Mouse (Mus musculus) ES-E14 (cell line): Measurements from ENCODE around the gene Pcgf1. TPM values are rescaled to one million over a fixed set of nuclear protein-coding genes. Genes with fewer than 3 reads are reported as not detected.

Experiments used
- DNase-seq: peaks from one replicate; pipeline ENCODE4 v3.0.0-alpha.2; 2013; ENCODE audit warnings: low read depth, low spot score
- H3K27ac ChIP-seq: 2 replicates; pipeline ENCODE4 v1.5.1; 2012; ENCODE audit warnings: low read depth, mild to moderate bottlenecking, low read length, moderate library complexity, mixed read lengths; ENCODE audit not compliant: poor library complexity, insufficient read depth, severe bottlenecking
- H3K36me3 ChIP-seq: 2 replicates; pipeline ENCODE4 v1.6.1; 2012; ENCODE audit warnings: mild to moderate bottlenecking, low read length, moderate library complexity, mixed read lengths; ENCODE audit not compliant: control insufficient read depth, poor library complexity, insufficient read depth, severe bottlenecking
- H3K4me1 ChIP-seq, 2 experiments: fragments of 150-350 bp in 1 of 2; sonication (generic) in 1 of 2; 2 replicates each; pipeline ENCODE4 v1.6.1; 2012; ENCODE audit warnings: low read length in 2 of 2, mild to moderate bottlenecking in 1 of 2, mixed read lengths in 1 of 2; ENCODE audit not compliant: control insufficient read depth in 2 of 2, insufficient read depth in 2 of 2, poor library complexity in 1 of 2
- H3K4me3 ChIP-seq, 2 experiments: fragments of 150-350 bp in 1 of 2; sonication (generic) in 1 of 2; 2 replicates each; pipeline ENCODE4 v1.5.1; 2012; ENCODE audit warnings: low read length in 2 of 2, low read depth in 1 of 2, mild to moderate bottlenecking in 1 of 2, mixed read lengths in 1 of 2; ENCODE audit not compliant: insufficient read depth in 1 of 2, poor library complexity in 1 of 2, severe bottlenecking in 1 of 2
- H3K9ac ChIP-seq: 2 replicates; pipeline ENCODE4 v1.6.1; 2012; ENCODE audit warnings: low read depth, mild to moderate bottlenecking, low read length, mixed read lengths; ENCODE audit not compliant: poor library complexity, insufficient read depth, severe bottlenecking
- H3K9me3 ChIP-seq: fragments of 150-350 bp; sonication (generic); 2 replicates; pipeline ENCODE4 v1.6.1; 2012; ENCODE audit warnings: low read depth, mild to moderate bottlenecking, low read length; ENCODE audit not compliant: control insufficient read depth, insufficient read depth
- CHD2 ChIP-seq: IDR thresholded peaks from 2 replicates; pipeline ENCODE4 v1.6.1; 2014; ENCODE audit warnings: mild to moderate bottlenecking, low read depth, low read length, inconsistent platforms
- HCFC1 ChIP-seq: IDR thresholded peaks from 2 replicates; pipeline ENCODE4 v1.6.1; 2012; ENCODE audit warnings: low read length, inconsistent platforms, borderline replicate concordance; ENCODE audit not compliant: insufficient read depth
- MAFK ChIP-seq: IDR thresholded peaks from 2 replicates; pipeline ENCODE4 v1.6.1; 2014; ENCODE audit warnings: mild to moderate bottlenecking, low read depth, low read length, inconsistent platforms; ENCODE audit not compliant: insufficient read depth
- ZC3H11A ChIP-seq: IDR thresholded peaks from 2 replicates; pipeline ENCODE4 v1.6.1; 2012; ENCODE audit warnings: low read depth, mild to moderate bottlenecking, inconsistent platforms, low read length, borderline replicate concordance
- ZNF384 ChIP-seq: IDR thresholded peaks from 2 replicates; pipeline ENCODE4 v1.6.1; 2012; ENCODE audit warnings: low read depth, low read length, inconsistent platforms
- in situ Hi-C, 2 experiments: fragments of 600-800 bp; cut with MboI; formaldehyde crosslinking; loops; one replicate each; pipeline ENCODE4 v1.15.1; 2025; ENCODE audit warnings: low sequenced_read_pairs in 2 of 2, inconsistent platforms in 1 of 2; ENCODE audit not compliant: unreplicated experiment in 2 of 2
- total RNA-seq: library from RNA; depleted of rRNA; stranded (reverse); fragments of 300-350 nt; gene quantifications from 2 replicates; pipeline ENCODE4 v1.2.3, GENCODE M21; 2012

Gene Pcgf1
- total RNA-seq, 1 experiment: 12.7 TPM

DNA sequence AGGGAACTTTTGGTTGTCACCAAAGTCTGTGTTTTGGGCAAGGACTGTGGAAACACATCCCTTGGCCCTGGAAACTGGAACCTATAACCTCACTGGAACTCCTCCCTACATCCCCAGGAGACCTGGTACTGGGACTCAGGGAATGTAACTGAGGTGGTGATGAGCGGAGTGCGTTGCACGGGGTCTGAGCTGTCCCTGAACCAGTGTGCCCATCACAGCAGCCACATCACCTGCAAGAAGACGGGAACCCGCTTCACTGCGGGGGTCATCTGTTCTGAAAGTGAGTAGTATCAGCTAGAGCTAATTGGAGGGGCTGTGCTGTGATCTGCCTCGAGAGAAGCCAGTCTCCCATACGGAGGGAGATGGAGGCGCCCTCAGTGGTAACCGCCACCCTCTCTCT lies 28.3 kb upstream of the Pcgf1 start:
- in situ Hi-C loops: no loop called here
- Histone ChIP-seq H3K4me1 (peaks cover 0 to 2% of the 10 kb centered on the region in 2 experiments; a peak in 1 of 4 replicates), H3K27ac (no peak overlapping the region), H3K9me3 (no peaks in the 10 kb centered on the region), H3K36me3 (peaks cover 3% of the 10 kb centered on the region; the same call in 1 of the 2 replicates), H3K4me3 (no peak overlapping the region), H3K9ac (no peak overlapping the region)
- no peak for DNase-seq
- TF ChIP-seq HCFC1 (no peak), CHD2 (no peak), ZC3H11A (no peak), MAFK (no peak), ZNF384 (no peak)

GRCm38 (mm10) chr6:83053136-83053960 lies 24.3 kb upstream of the Pcgf1 start:
- no peaks in the 10 kb centered on the region for H3K9me3 ChIP-seq
- peaks cover 19% of the 10 kb centered on the region for H3K36me3 ChIP-seq
- H3K4me1 ChIP-seq: peaks cover 0 to 8% of the 10 kb centered on the region in 2 experiments; a peak in 1 of 4 replicates
- in situ Hi-C loops: loop anchor here (25.0 kb wide), 2 partner anchors 659 to 1534 kb away; partner anchors contain the start of genes Cyp26b1 (in 1 of the 2) and Vax2 (in 1 of the 2)
- H3K27ac ChIP-seq: no peak overlapping the region
- no peak for TF ChIP-seq ZC3H11A
- TF ChIP-seq MAFK: no peak
- TF ChIP-seq CHD2: no peak
- TF ChIP-seq HCFC1: no peak
- no peak for TF ChIP-seq ZNF384
- H3K9ac ChIP-seq: peak overlapping the region; percentile 95
- DNase-seq: no peak
- H3K4me3 ChIP-seq: peak overlapping the region; percentile 89 to 97

- H3K4me3 ChIP-seq: peak within 1 kb of the TSS; percentile 89 to 97
- TF ChIP-seq HCFC1 (peak; percentile 99), MAFK (no peak), ZNF384 (no peak), CHD2 (0 out of 2 replicates have a peak, but pooled peaks have one; percentile 45), ZC3H11A (no peak)
- in situ Hi-C loops: loop anchor here (25.0 kb wide), 2 partner anchors 658 to 1533 kb away; partner anchors contain the start of genes Cyp26b1 (in 1 of the 2) and Vax2 (in 1 of the 2)
- peaks cover 0 to 9% of the 10 kb centered on the region in 2 experiments; a peak in 1 of 4 replicates for H3K4me1 ChIP-seq
- H3K36me3 ChIP-seq: peaks cover 19% of the 10 kb centered on the region
- H3K9me3 ChIP-seq: no peaks in the 10 kb centered on the region
- DNase-seq: peak; percentile 98
- peak within 1 kb of the TSS; percentile 95 for H3K9ac ChIP-seq
- H3K27ac ChIP-seq: peak within 1 kb of the TSS; percentile 70; the same call in 1 of the 2 replicates
Observed at GRCm38 (mm10) chr6:83054074-83054851, 23.4 kb upstream of the Pcgf1 start, which contains the start of gene Aup1. Aup1 (plus strand) TSS chr6:83054521.

DNA sequence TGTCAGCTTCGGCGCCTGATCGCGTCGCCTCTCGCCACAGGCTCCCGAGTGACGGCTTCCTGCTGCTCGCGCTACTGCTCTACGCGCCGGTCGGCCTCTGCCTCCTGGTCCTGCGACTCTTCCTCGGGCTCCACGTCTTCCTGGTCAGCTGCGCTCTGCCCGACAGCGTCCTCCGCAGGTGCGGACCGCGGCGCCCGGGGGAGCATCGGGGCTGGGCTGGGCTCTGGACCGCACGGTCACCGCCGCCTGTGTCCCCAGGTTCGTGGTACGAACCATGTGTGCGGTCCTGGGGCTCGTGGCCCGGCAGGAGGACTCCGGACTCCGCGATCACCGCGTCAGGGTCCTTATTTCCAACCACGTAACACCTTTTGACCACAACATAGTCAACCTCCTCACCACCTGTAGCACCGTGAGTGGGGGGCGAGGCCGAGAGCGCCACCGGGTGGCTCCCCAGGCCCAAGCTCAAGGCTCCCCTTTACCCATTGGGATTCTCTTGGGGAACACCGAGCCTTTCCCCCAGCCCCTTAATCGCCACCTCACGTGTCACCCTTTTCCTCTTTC lies 22.7 kb upstream of the Pcgf1 start, which contains the start of gene Htra2:
Gene Htra2, minus strand, starts transcription at position 403 of the 561 bp plus-strand sequence.
- TF ChIP-seq ZNF384 (no peak), ZC3H11A (no peak), CHD2 (no peak), MAFK (no peak), HCFC1 (no peak)
- no peak for DNase-seq
- peaks cover 0 to 9% of the 10 kb centered on the region in 2 experiments; a peak in 1 of 4 replicates for H3K4me1 ChIP-seq
- peak within 1 kb of the TSS; percentile 89 to 97 for H3K4me3 ChIP-seq
- in situ Hi-C loops: loop anchor here (25.0 kb wide), 2 partner anchors 657 to 1532 kb away; partner anchors contain the start of genes Cyp26b1 (in 1 of the 2) and Vax2 (in 1 of the 2)
- H3K27ac ChIP-seq: peak within 1 kb of the TSS; percentile 70; the same call in 1 of the 2 replicates
- no peaks in the 10 kb centered on the region for H3K9me3 ChIP-seq
- peak within 1 kb of the TSS; percentile 95 for H3K9ac ChIP-seq
- H3K36me3 ChIP-seq: peaks cover 19% of the 10 kb centered on the region
